Mouse (Mus musculus): ENCODE data around the gene Cd93. TPM values are rescaled to one million over a fixed set of nuclear protein-coding genes. Genes with fewer than 3 reads are reported as not detected.

The Cd93 gene
- polyA plus RNA-seq, 1 experiment: 0.12 TPM

- Histone ChIP-seq H3ac (ENCODE audit: control insufficient read depth, insufficient read length) (no peak overlapping the region), H3K36me3 (ENCODE audit: control insufficient read depth, insufficient read depth) (no peaks in the 10 kb centered on the region), H3K79me2 (ENCODE audit: control insufficient read depth, insufficient read depth) (no peaks in the 10 kb centered on the region), H3K4me3 (no peak overlapping the region), H3K27me3 (ENCODE audit: control insufficient read depth, insufficient read depth, insufficient read length) (no peaks in the 10 kb centered on the region), H3K4me2 (ENCODE audit: low read depth) (no peak overlapping the region)
- TF ChIP-seq MAX (IDR thresholded peaks at IDR 0.05; ENCODE audit: low read depth) (no peak), USF1 (IDR thresholded peaks at IDR 0.05; ENCODE audit: low read depth) (no peak), REST (IDR thresholded peaks at IDR 0.05; ENCODE audit: insufficient read depth, insufficient read length) (no peak), TCF3 (IDR thresholded peaks at IDR 0.05; ENCODE audit: insufficient read length, low read depth) (no peak), TCF12 (IDR thresholded peaks at IDR 0.05; ENCODE audit: insufficient read depth, poor library complexity, severe bottlenecking) (no peak), POLR2A (IDR thresholded peaks at IDR 0.05; ENCODE audit: insufficient read length, low read depth) (no peak), E2F4 (IDR thresholded peaks at IDR 0.05; ENCODE audit: insufficient read depth) (no peak), CEBPB (IDR thresholded peaks at IDR 0.05; ENCODE audit: insufficient read depth, poor library complexity, severe bottlenecking) (no peak), MYOG (IDR thresholded peaks at IDR 0.05; ENCODE audit: control insufficient read depth in 1 of 3, insufficient read depth in 1 of 3, insufficient read length in 2 of 3, low read depth in 2 of 3) (no peak), SRF (IDR thresholded peaks at IDR 0.05; ENCODE audit: control insufficient read depth, insufficient read length, low read depth) (no peak), MYOD1 (IDR thresholded peaks at IDR 0.05; ENCODE audit: control insufficient read depth in 1 of 3, insufficient read length in 2 of 3, low read depth in 2 of 3) (no peak), POLR2AphosphoS2 (IDR thresholded peaks at IDR 0.05; ENCODE audit: insufficient read length, low read depth) (no peak)
These were observed 56.4 kb downstream of the Cd93 start for GRCm38 (mm10) chr2:148386927-148387326.

Other genes with a start within 250 kb of the Cd93 start
- not detected for gene Sstr4, start 48.2 kb downstream of the Cd93 start, polyA plus RNA-seq (2012; fragmentation: generic; extraction: Trizol)
- gene Thbd, start 35.4 kb downstream of the Cd93 start, polyA plus RNA-seq (2012; fragmentation: generic; extraction: Trizol): 4.1 TPM
- 36.8 TPM for gene Nxt1, start 229.0 kb upstream of the Cd93 start, polyA plus RNA-seq (2012; fragmentation: generic; extraction: Trizol)
- gene Gzf1, start 237.5 kb upstream of the Cd93 start, polyA plus RNA-seq (2012; fragmentation: generic; extraction: Trizol): 12.7 TPM

All from myocyte (in vitro differentiated cells).